Mouse (Mus musculus): ENCODE data around the gene Washc1. TPM values are rescaled to one million over a fixed set of nuclear protein-coding genes. Genes with fewer than 3 reads are reported as not detected.
A peak's percentile ranks its signal among the peaks of the same experiment; 100 is the strongest.

Washc1 gene
- polyA plus RNA-seq, 1 experiment: 39.5 TPM

DNA sequence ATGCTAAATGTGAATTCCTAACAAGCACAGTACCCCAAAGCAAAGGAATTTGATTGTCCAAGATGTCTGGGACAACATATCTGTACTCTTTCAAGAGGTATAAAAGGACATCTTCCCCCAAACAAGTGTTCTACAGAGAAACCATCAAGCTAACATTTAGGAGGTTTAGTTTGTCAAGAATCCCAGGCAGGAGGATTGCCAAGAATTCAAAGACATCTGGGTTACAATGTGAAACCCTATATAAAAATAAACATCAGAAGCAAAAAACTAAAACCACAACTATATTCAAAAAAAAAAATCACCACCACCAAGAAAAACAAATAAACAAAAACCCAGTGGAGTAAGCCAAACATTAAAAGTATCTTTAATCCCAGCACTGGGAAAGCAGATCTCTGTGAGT, 21.1 kb upstream of the Washc1 start:
- TF ChIP-seq POLR2A (IDR thresholded peaks at IDR 0.05; ENCODE audit: borderline replicate concordance, extremely low read depth, low read depth, low read length) (no peak), CTCF (IDR thresholded peaks at IDR 0.05; ENCODE audit: insufficient read depth, low read length) (no peak)

GRCm38 (mm10) chr17:66091392-66091791, 20.0 kb upstream of the Washc1 start:
- no peak for DNase-seq
- 84% methylated on average over 2 of the region's 2 CpGs for WGBS
- no peak overlapping the region for H3K4me3 ChIP-seq (replicated peaks; ENCODE audit: extremely low read depth, low read depth, low read length)
- H3K4me1 ChIP-seq (ENCODE audit: control insufficient read depth, insufficient read depth, low read length): peaks cover 9% of the 10 kb centered on the region
- TF ChIP-seq POLR2A (IDR thresholded peaks at IDR 0.05; ENCODE audit: borderline replicate concordance, extremely low read depth, low read depth, low read length) (no peak), CTCF (IDR thresholded peaks at IDR 0.05; ENCODE audit: insufficient read depth, low read length) (no peak)

More for the DNA sequence above, 21.1 kb upstream of the Washc1 start:
- no peak for DNase-seq
- H3K4me3 ChIP-seq (replicated peaks; ENCODE audit: extremely low read depth, low read depth, low read length): no peak overlapping the region
- H3K4me1 ChIP-seq (ENCODE audit: control insufficient read depth, insufficient read depth, low read length): peaks cover 9% of the 10 kb centered on the region

DNA sequence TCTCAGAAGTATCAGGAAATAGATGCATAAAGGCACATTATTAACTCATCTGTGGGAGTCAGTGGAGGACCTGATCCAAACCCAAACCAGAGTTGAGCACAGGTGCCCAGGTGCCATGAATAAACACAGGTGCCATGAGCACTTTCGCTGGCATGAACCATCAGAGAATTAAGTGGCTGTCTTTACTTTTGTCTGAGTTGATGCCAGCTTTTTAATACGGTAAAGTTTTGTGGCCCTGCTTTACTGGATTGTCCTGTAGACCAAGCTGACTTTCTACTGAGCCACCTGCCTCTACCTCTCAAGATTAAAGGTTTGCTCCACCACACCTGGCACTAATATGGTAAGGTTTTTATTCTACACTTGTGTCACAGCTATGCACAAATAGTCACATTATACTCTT, 19.3 kb upstream of the Washc1 start:
- no peak overlapping the region for H3K4me3 ChIP-seq (replicated peaks; ENCODE audit: extremely low read depth, low read depth, low read length)
- DNase-seq: no peak
- 74% methylated on average over 2 of the region's 2 CpGs for WGBS
- peaks cover 9% of the 10 kb centered on the region for H3K4me1 ChIP-seq (ENCODE audit: control insufficient read depth, insufficient read depth, low read length)
- TF ChIP-seq POLR2A (IDR thresholded peaks at IDR 0.05; ENCODE audit: borderline replicate concordance, extremely low read depth, low read depth, low read length) (no peak), CTCF (IDR thresholded peaks at IDR 0.05; ENCODE audit: insufficient read depth, low read length) (no peak)

DNA sequence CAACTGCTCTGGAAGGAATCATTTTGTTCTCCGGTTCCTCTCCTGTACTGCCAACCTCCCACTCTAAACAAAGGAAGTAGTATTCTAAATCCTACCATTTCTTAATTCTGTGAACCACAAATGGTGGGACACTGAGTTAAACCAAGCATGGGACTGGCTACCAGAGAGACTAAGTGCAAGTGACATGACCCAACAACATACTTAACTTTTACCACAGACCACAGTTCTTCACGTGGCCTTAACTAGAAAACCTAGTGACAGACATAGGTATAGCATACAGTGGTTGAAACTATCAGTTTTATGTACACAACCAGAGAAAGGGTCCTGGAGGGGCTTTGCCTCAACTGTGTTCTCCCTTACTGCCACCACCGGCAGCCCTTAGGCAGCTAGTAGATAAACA, 18.7 kb upstream of the Washc1 start:
- peaks cover 9% of the 10 kb centered on the region for H3K4me1 ChIP-seq (ENCODE audit: control insufficient read depth, insufficient read depth, low read length)
- no peak for TF ChIP-seq POLR2A (IDR thresholded peaks at IDR 0.05; ENCODE audit: borderline replicate concordance, extremely low read depth, low read depth, low read length)
- no peak for TF ChIP-seq CTCF (IDR thresholded peaks at IDR 0.05; ENCODE audit: insufficient read depth, low read length)
- 47% methylated on average over 3 of the region's 3 CpGs for whole genome bisulfite sequencing
- DNase-seq: no peak
- no peak overlapping the region for H3K4me3 ChIP-seq (replicated peaks; ENCODE audit: extremely low read depth, low read depth, low read length)

DNA sequence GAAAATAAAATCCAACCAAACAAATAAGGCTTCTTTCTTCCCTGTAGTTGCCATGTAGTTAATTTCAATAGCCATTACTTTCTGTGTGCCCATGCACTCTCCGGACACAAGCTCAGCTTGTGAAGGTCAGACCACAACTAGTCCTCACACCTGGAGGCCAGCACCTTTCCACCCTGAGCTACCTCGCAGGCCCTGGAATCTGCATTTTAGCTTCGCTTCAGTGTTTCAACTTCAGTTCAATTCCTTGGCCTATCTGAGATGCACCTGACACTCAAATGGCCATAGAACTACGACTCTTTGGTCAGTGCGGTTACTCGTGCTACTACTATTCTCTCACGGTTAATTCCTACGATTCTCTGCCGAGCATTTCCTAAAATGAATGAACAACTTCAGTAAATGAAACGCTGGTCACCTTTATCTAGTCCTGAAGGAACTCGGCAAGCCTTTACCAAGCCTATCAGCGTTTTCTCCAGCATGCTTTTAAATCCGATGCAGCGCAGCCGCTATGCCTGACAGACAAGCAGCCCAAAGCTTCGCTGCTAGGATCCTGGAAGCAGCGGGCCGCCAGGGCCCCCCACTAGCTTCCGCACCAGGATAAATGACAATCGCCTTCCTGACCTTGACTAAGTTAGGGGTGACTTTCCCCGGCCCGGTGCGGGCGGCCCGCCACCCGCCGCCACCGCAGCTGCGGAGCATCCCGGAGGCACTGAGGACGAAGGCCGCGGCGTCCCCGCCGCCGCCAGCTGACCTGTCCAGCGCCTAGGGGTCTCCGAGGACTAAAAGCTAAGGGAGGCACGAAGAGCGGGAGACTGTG, 10.6 kb upstream of the Washc1 start:
- DNase-seq: peak; percentile 80
- peaks cover 7% of the 10 kb centered on the region for H3K4me1 ChIP-seq (ENCODE audit: control insufficient read depth, insufficient read depth, low read length)
- TF ChIP-seq POLR2A (IDR thresholded peaks at IDR 0.05; ENCODE audit: borderline replicate concordance, extremely low read depth, low read depth, low read length) (no peak), CTCF (IDR thresholded peaks at IDR 0.05; ENCODE audit: insufficient read depth, low read length) (no peak)
- peak overlapping the region; percentile 91 for H3K4me3 ChIP-seq (replicated peaks; ENCODE audit: extremely low read depth, low read depth, low read length)
- under 1% methylated on average over 41 of the region's 41 CpGs for WGBS

GRCm38 (mm10) chr17:66101380-66102330, 9.7 kb upstream of the Washc1 start, which contains the start of gene Ndufv2:
Gene Ndufv2, minus strand, starts transcription at chr17:66101559.
- TF ChIP-seq CTCF (IDR thresholded peaks at IDR 0.05; ENCODE audit: insufficient read depth, low read length): peak; percentile 73
- TF ChIP-seq POLR2A (IDR thresholded peaks at IDR 0.05; ENCODE audit: borderline replicate concordance, extremely low read depth, low read depth, low read length): peak; percentile 62; the same call in 1 of the 2 replicates
- peak; percentile 86 for DNase-seq
- WGBS: under 1% methylated on average over 67 of the region's 67 CpGs
- Histone ChIP-seq H3K4me3 (replicated peaks; ENCODE audit: extremely low read depth, low read depth, low read length) (peak within 1 kb of the TSS; percentile 91), H3K4me1 (ENCODE audit: control insufficient read depth, insufficient read depth, low read length) (peaks cover 7% of the 10 kb centered on the region)

DNA sequence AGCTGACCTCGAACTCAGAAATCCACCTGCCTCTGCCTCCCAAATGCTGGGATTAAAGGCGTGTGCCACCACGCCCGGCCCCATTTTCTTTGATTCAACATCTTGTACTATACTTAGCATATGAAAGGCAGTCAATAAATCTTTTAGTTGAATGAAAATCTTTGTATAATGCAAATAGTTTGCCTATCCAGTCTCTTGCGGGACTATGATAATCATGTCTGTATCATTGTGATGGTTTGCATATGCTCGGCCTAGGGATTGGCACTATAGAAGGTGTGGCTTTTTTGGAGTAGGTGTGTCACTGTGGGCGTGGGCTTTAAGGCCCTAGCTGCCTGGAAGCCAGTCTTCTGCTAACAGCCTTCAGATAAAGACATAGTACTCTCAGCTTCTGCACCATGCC, 7.3 kb upstream of the Washc1 start:
- WGBS: 84% methylated on average over 7 of the region's 7 CpGs

DNA sequence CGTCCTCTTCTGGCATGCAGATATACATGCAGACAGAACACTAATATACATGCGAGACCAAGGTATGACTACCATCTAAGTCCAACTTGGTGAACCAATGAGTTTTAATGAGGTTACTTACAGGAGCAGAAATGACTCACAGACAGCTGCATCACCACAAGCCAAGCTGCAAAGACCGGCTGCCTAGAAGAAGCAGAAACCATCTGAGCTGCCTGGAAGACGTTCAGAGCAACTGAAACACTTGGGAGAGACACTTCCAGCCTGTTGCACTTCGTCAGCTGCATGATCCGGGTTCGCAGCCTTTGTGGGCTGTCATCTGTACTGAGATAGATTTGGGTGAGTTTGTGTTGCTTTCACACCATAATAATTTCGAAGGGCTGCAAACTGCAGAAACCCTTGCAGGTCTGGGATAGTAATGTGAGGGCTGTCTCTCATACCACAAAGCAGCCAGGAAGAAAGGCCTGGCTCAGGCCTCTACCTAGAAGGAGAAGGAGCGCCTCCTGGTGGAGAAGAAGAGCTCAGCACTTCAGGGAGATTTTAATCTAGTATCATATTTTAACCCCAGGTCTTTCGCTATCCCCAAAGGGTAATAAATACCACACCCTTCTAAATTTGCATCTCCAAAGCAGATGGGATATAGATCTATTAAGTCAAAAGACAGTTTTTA, 4.6 kb upstream of the Washc1 start:
- Histone ChIP-seq H3K4me1 (ENCODE audit: control insufficient read depth, insufficient read depth, low read length) (no peaks in the 10 kb centered on the region), H3K4me3 (replicated peaks; ENCODE audit: extremely low read depth, low read depth, low read length) (no peak overlapping the region)
- 47% methylated on average over 10 of the region's 10 CpGs for WGBS
- TF ChIP-seq CTCF (IDR thresholded peaks at IDR 0.05; ENCODE audit: insufficient read depth, low read length): peak; percentile 79
- no peak for TF ChIP-seq POLR2A (IDR thresholded peaks at IDR 0.05; ENCODE audit: borderline replicate concordance, extremely low read depth, low read depth, low read length)
- peak; percentile 51 for DNase-seq

More for the DNA sequence above, 7.3 kb upstream of the Washc1 start:
- no peak for TF ChIP-seq POLR2A (IDR thresholded peaks at IDR 0.05; ENCODE audit: borderline replicate concordance, extremely low read depth, low read depth, low read length)
- TF ChIP-seq CTCF (IDR thresholded peaks at IDR 0.05; ENCODE audit: insufficient read depth, low read length): no peak
- DNase-seq: no peak
- H3K4me3 ChIP-seq (replicated peaks; ENCODE audit: extremely low read depth, low read depth, low read length): no peak overlapping the region
- peaks cover 7% of the 10 kb centered on the region for H3K4me1 ChIP-seq (ENCODE audit: control insufficient read depth, insufficient read depth, low read length)

GRCm38 (mm10) chr17:66107466-66107865, 3.9 kb upstream of the Washc1 start:
- H3K4me3 ChIP-seq (replicated peaks; ENCODE audit: extremely low read depth, low read depth, low read length): no peak overlapping the region
- DNase-seq: no peak
- TF ChIP-seq POLR2A (IDR thresholded peaks at IDR 0.05; ENCODE audit: borderline replicate concordance, extremely low read depth, low read depth, low read length) (no peak), CTCF (IDR thresholded peaks at IDR 0.05; ENCODE audit: insufficient read depth, low read length) (no peak)
- WGBS: 63% methylated on average over 8 of the region's 8 CpGs
- H3K4me1 ChIP-seq (ENCODE audit: control insufficient read depth, insufficient read depth, low read length): no peaks in the 10 kb centered on the region
